Mouse (Mus musculus) lung, postnatal 0 days (tissue): ENCODE measurements at regions not wholly inside any gene's neighbourhood (a gene's known extent, or its start where the extent isn't known, plus 50 kb on each side); places are given as distances from the start of the nearest gene placed in this dataset.

Source experiments
- CTCF ChIP-seq: IDR thresholded peaks from 2 replicates; pipeline ENCODE4 v1.5.1; 2016; ENCODE audit warnings: antibody characterized with exemption, mild to moderate bottlenecking
- EP300 ChIP-seq: IDR thresholded peaks from 2 replicates; pipeline ENCODE4 v1.6.1; 2016; ENCODE audit warnings: antibody characterized with exemption, mild to moderate bottlenecking, control low read depth

DNA sequence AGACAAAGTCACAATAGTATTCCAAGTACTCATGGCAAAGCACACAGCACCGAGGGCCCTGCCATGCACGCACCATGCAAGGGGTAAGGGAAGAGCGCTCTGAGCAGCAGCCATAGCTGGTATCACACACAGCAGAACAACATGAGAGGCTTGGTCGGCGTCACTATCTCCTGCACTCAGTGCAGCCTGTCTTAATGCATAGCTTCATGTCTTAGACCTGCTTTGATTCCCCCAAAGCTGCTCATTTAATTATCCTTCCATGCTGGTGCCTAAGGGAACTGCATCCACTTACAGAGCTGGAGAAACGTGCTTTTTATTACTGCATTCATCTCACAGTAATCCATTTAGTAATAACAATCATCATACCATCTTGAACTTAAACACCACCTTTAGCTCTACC, 276.6 kb upstream of the Irak1bp1 start:
- no peak for TF ChIP-seq EP300
- TF ChIP-seq CTCF, result no peak
